Mouse (Mus musculus): Measurements from ENCODE around the gene Zbtb45.

Zbtb45 gene

GRCm38 (mm10) chr7:12998851-12999250, 11.0 kb downstream of the Zbtb45 start, which contains the start of gene Trim28:
Trim28 (plus strand) TSS chr7:12999114.
- no peak for DNase-seq (ENCODE audit: low spot score)

- DNase-seq (ENCODE audit: low spot score): no peak
Observed at GRCm38 (mm10) chr7:12998053-12998452, 11.8 kb downstream of the Zbtb45 start, which contains the start of gene Slc27a5. Slc27a5 (minus strand) TSS chr7:12998192.

- DNase-seq (ENCODE audit: low spot score): no peak
Observed at GRCm38 (mm10) chr7:12997230-12997629, 12.6 kb downstream of the Zbtb45 start.

- no peak for DNase-seq (ENCODE audit: low spot score)
Observed at GRCm38 (mm10) chr7:12995862-12996261, 14.0 kb downstream of the Zbtb45 start.

GRCm38 (mm10) chr7:12993148-12993547, 16.7 kb downstream of the Zbtb45 start:
- DNase-seq (ENCODE audit: low spot score): no peak

- DNase-seq (ENCODE audit: low spot score): peak; percentile 63
Observed at GRCm38 (mm10) chr7:12992222-12992621, 17.6 kb downstream of the Zbtb45 start.

- DNase-seq (ENCODE audit: low spot score): no peak
Observed at GRCm38 (mm10) chr7:12987409-12988189, 22.2 kb downstream of the Zbtb45 start.

GRCm38 (mm10) chr7:12986906-12987305, 22.9 kb downstream of the Zbtb45 start:
- DNase-seq (ENCODE audit: low spot score): no peak

- no peak for DNase-seq (ENCODE audit: low spot score)
Observed at GRCm38 (mm10) chr7:12985724-12986123, 24.1 kb downstream of the Zbtb45 start.

GRCm38 (mm10) chr7:12980291-12980690, 29.5 kb downstream of the Zbtb45 start:
- no peak for DNase-seq (ENCODE audit: low spot score)

- DNase-seq (ENCODE audit: low spot score): no peak
Observed at GRCm38 (mm10) chr7:12979776-12980175, 30.1 kb downstream of the Zbtb45 start.

GRCm38 (mm10) chr7:12978931-12979722, 30.7 kb downstream of the Zbtb45 start:
- DNase-seq (ENCODE audit: low spot score): no peak

- peak; percentile 99 for DNase-seq (ENCODE audit: low spot score)
Observed at GRCm38 (mm10) chr7:12977682-12978389, 32.0 kb downstream of the Zbtb45 start, which contains the start of gene Zfp446. Zfp446 (plus strand) TSS chr7:12977848.

- no peak for DNase-seq (ENCODE audit: low spot score)
Observed at GRCm38 (mm10) chr7:12970906-12971305, 38.9 kb downstream of the Zbtb45 start.

- peak; percentile 52 for DNase-seq (ENCODE audit: low spot score)
Observed at GRCm38 (mm10) chr7:12966104-12966845, 43.6 kb downstream of the Zbtb45 start.

GRCm38 (mm10) chr7:12965678-12966091, 44.1 kb downstream of the Zbtb45 start, which contains the start of gene Zfp324:
Zfp324 (plus strand) TSS chr7:12965838.
- DNase-seq (ENCODE audit: low spot score): peak; percentile 85

GRCm38 (mm10) chr7:12961511-12962141, 48.2 kb downstream of the Zbtb45 start:
- peak; percentile 82 for DNase-seq (ENCODE audit: low spot score)

- DNase-seq (ENCODE audit: low spot score): no peak
Observed at GRCm38 (mm10) chr7:12959718-12960117, 50.1 kb downstream of the Zbtb45 start.

GRCm38 (mm10) chr7:12958948-12959347, 50.9 kb downstream of the Zbtb45 start:
- no peak for DNase-seq (ENCODE audit: low spot score)

- DNase-seq (ENCODE audit: low spot score): no peak
Observed at GRCm38 (mm10) chr7:12957511-12957910, 52.3 kb downstream of the Zbtb45 start.

- DNase-seq (ENCODE audit: low spot score): no peak
Observed at GRCm38 (mm10) chr7:12954896-12955295, 54.9 kb downstream of the Zbtb45 start.
